Mouse (Mus musculus) midbrain, embryonic 10.5 days (tissue): ENCODE data around the gene Sh3rf3. TPM values are rescaled to one million over a fixed set of nuclear protein-coding genes. Genes with fewer than 3 reads are reported as not detected.
A peak's percentile ranks its signal among the peaks of the same experiment; 100 is the strongest.

Source experiments
- DNase-seq: peaks from one replicate; pipeline ENCODE4 v3.0.0-alpha.2; 2017; ENCODE audit warnings: low spot score
- H3K27ac ChIP-seq: fragments of 300-500 bp; sonication (generic); replicated peaks from 2 replicates; pipeline ENCODE4 v1.5.1; 2016; ENCODE audit warnings: mild to moderate bottlenecking
- H3K27me3 ChIP-seq: fragments of 300-500 bp; sonication (generic); 2 replicates; pipeline ENCODE4 v1.6.1; 2016; ENCODE audit warnings: low read depth, mild to moderate bottlenecking; ENCODE audit not compliant: poor library complexity, severe bottlenecking
- H3K36me3 ChIP-seq: fragments of 300-500 bp; sonication (generic); 2 replicates; pipeline ENCODE4 v1.6.1; 2016; ENCODE audit warnings: mild to moderate bottlenecking, moderate library complexity
- H3K4me1 ChIP-seq: fragments of 300-500 bp; sonication (generic); 2 replicates; pipeline ENCODE4 v1.6.1; 2016
- H3K4me3 ChIP-seq: fragments of 300-500 bp; sonication (generic); 2 replicates; pipeline ENCODE4 v1.5.1; 2016; ENCODE audit warnings: mild to moderate bottlenecking, moderate library complexity
- H3K9me3 ChIP-seq: fragments of 300-500 bp; sonication (generic); replicated peaks from 2 replicates; pipeline ENCODE4 v1.6.1; 2016; ENCODE audit warnings: mild to moderate bottlenecking
- WGBS: fragments of 180-500 bp; shearing (Covaris S2); methylation state at CpG from one replicate; pipeline ENCODE4 v1.1.7; 2016; 5-methylcytosine and 5-hydroxymethylcytosine counted together
- polyA plus RNA-seq: library from polyadenylated mRNA; unstranded; fragments of >200 nt; fragmentation: Nextera tagmentation; extraction: Ambion mirVana; gene quantifications from 2 replicates; pipeline ENCODE4 v1.2.1, GENCODE M21; 2016

Sh3rf3 gene
- polyA plus RNA-seq, 1 experiment from 2014 or later, result 0.83 TPM

GRCm38 (mm10) chr10:58897009-58897543, 83.9 kb downstream of the Sh3rf3 start:
- Histone ChIP-seq H3K27ac (no peak overlapping the region), H3K27me3 (0 out of 2 replicates have a peak, but pooled peaks cover 11% of the 10 kb centered on the region), H3K9me3 (no peaks in the 10 kb centered on the region), H3K4me1 (no peaks in the 10 kb centered on the region), H3K4me3 (no peak overlapping the region), H3K36me3 (no peaks in the 10 kb centered on the region)
- no peak for DNase-seq
- WGBS, result 66% methylated on average over 3 of the region's 3 CpGs

GRCm38 (mm10) chr10:58905253-58905652, 92.1 kb downstream of the Sh3rf3 start:
- H3K9me3 ChIP-seq, result no peaks in the 10 kb centered on the region
- DNase-seq, result no peak
- peaks cover 18% of the 10 kb centered on the region for H3K4me1 ChIP-seq
- H3K36me3 ChIP-seq, result no peaks in the 10 kb centered on the region
- no peak overlapping the region for H3K4me3 ChIP-seq
- 39% methylated on average over 6 of the region's 6 CpGs for WGBS
- no peak overlapping the region for H3K27ac ChIP-seq
- no peaks in the 10 kb centered on the region for H3K27me3 ChIP-seq

DNA sequence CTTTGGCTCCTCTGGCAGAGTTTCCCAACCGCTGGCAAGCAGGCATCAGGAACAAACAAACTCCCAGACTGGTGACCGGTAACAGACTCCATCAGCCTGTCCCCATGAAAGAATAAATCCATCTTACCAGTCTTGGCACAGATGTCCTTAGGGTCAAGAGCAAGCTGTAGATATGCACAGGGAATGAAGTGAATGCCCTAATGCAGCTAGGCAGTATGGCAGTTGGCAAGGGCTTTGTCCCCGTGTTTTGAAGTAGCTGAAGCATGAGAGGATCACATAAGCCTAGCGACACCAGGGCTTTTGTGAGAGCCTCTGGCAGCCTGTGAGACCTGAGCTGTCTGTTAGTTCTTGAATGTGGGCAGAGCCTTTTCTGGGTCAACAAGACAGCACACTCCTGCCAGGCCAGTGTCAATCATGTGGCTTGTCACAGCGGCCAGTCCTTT, 93.9 kb downstream of the Sh3rf3 start:
- WGBS, result 63% methylated on average over 5 of the region's 5 CpGs
- H3K9me3 ChIP-seq, result no peaks in the 10 kb centered on the region
- no peak overlapping the region for H3K27ac ChIP-seq
- H3K36me3 ChIP-seq, result no peaks in the 10 kb centered on the region
- no peaks in the 10 kb centered on the region for H3K27me3 ChIP-seq
- no peak overlapping the region for H3K4me3 ChIP-seq
- peaks cover 18% of the 10 kb centered on the region for H3K4me1 ChIP-seq
- no peak for DNase-seq

DNA sequence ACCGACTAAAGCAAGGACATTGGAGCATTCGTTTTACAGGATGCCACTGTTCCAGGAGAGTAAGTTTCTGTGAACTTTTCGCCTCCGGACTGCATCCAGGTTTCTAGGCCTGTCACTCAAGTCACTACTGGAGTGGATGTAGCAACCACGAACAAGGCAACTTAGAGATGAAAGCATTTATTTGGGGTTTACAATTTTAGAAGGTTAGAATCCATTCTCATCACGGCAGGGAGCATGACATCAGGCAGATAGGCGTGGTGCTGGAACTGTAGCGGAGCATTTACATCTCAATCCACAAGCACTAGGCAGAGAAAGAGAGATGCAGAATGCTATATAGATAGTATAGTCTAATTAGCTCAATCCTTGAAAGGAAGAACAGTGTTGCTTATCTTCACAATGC, 95.3 kb downstream of the Sh3rf3 start:
- peaks cover 18% of the 10 kb centered on the region for H3K4me1 ChIP-seq
- H3K27ac ChIP-seq, result no peak overlapping the region
- DNase-seq, result no peak
- no peaks in the 10 kb centered on the region for H3K9me3 ChIP-seq
- H3K36me3 ChIP-seq, result no peaks in the 10 kb centered on the region
- no peaks in the 10 kb centered on the region for H3K27me3 ChIP-seq
- WGBS, result 85% methylated on average over 8 of the region's 8 CpGs
- no peak overlapping the region for H3K4me3 ChIP-seq

- WGBS, result 89% methylated on average over 8 of the region's 8 CpGs
- Histone ChIP-seq H3K4me1 (no peaks in the 10 kb centered on the region), H3K27ac (no peak overlapping the region), H3K9me3 (no peaks in the 10 kb centered on the region), H3K27me3 (no peaks in the 10 kb centered on the region), H3K4me3 (no peak overlapping the region), H3K36me3 (no peaks in the 10 kb centered on the region)
- DNase-seq, result no peak
Observed at GRCm38 (mm10) chr10:58915301-58916245, 102.4 kb downstream of the Sh3rf3 start.

DNA sequence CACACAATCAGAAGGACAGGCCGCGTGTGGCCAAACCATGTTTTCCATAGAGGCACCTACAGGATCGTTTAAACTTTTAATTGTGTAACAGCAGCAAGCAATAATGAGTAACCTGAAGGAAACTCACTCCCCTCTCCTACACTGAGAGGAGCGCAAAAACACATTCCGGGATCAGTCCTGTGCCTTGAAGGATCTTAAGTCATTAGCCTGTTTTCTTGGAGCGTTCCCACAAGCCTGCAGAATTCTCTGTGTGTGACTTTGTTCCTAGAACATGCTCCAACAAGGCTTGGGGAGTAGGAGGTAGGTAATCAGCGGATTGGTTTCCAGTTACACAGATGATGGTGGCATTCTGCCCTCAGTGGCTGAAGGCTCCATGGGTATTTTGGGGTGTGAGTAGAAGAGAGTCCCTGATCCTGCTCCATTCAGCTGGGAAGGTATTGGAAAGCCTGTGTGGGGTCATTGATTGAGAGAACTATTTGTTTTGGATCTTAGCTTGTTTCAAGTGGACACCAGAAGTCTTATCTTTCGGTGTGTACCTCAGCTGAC, 108.6 kb downstream of the Sh3rf3 start:
- no peaks in the 10 kb centered on the region for H3K4me1 ChIP-seq
- no peak for DNase-seq
- no peaks in the 10 kb centered on the region for H3K27me3 ChIP-seq
- no peak overlapping the region for H3K4me3 ChIP-seq
- no peak overlapping the region for H3K27ac ChIP-seq
- no peaks in the 10 kb centered on the region for H3K36me3 ChIP-seq
- WGBS, result 91% methylated on average over 8 of the region's 8 CpGs
- H3K9me3 ChIP-seq, result no peaks in the 10 kb centered on the region

GRCm38 (mm10) chr10:58922216-58922829, 109.2 kb downstream of the Sh3rf3 start:
- no peaks in the 10 kb centered on the region for H3K27me3 ChIP-seq
- no peaks in the 10 kb centered on the region for H3K36me3 ChIP-seq
- no peak overlapping the region for H3K4me3 ChIP-seq
- no peak overlapping the region for H3K27ac ChIP-seq
- no peak for DNase-seq
- H3K9me3 ChIP-seq, result no peaks in the 10 kb centered on the region
- WGBS, result 91% methylated on average over 6 of the region's 6 CpGs
- no peaks in the 10 kb centered on the region for H3K4me1 ChIP-seq

DNA sequence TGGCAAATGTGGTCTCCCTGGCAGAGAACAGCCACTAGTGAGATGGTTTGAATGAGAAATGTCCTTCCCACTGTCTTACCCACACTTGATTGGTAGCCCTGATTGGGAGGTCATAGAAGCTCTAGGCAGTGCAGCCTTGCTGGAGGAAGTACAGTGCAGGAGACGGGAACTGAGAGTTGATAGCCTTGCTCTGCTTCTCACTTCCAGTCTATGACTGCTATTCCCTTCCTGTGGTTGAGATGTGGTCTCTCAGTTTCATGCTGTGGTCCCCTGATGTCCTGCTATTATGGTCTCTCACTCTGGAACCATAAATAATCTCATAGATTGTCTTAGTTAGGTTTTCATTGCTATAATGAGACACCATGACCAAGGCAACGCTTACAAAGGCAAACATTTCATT, 109.8 kb downstream of the Sh3rf3 start:
- no peak overlapping the region for H3K4me3 ChIP-seq
- H3K36me3 ChIP-seq, result no peaks in the 10 kb centered on the region
- H3K4me1 ChIP-seq, result no peaks in the 10 kb centered on the region
- 89% methylated on average over 2 of the region's 2 CpGs for WGBS
- DNase-seq, result no peak
- H3K27ac ChIP-seq, result no peak overlapping the region
- H3K9me3 ChIP-seq, result no peaks in the 10 kb centered on the region
- no peaks in the 10 kb centered on the region for H3K27me3 ChIP-seq

GRCm38 (mm10) chr10:58926578-58926977, 113.4 kb downstream of the Sh3rf3 start:
- Histone ChIP-seq H3K27me3 (peaks cover 4% of the 10 kb centered on the region; the same call in 1 of the 2 replicates), H3K9me3 (no peaks in the 10 kb centered on the region), H3K27ac (no peak overlapping the region), H3K36me3 (no peaks in the 10 kb centered on the region), H3K4me1 (peaks cover 4% of the 10 kb centered on the region), H3K4me3 (no peak overlapping the region)
- DNase-seq, result no peak
- WGBS, result 84% methylated on average over 5 of the region's 5 CpGs

DNA sequence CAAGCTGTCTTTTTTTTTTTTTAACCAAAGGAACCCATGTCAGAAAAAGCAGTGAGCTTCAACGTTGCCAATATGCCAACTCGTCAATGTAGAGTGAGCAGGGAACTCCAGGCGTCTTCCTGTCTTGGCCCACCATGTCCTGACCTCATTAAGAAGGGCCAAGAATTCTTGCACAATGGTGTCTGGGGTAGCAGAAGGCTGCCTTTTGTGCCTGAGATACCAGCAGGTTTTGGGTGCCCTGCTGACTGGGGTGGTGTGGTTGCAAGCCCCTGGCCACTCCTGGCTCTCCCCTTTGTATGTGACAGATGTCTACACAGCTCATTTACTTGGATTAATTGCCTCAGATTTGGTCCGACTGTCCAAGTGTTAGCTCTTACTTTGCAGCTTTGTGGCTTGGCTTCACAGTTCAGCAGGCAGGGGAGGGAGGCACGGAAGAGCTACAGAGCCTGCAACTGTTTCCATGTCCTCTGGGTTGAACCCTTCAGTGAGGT, 115.8 kb downstream of the Sh3rf3 start:
- Histone ChIP-seq H3K27me3 (peaks cover 4% of the 10 kb centered on the region; the same call in 1 of the 2 replicates), H3K4me3 (no peak overlapping the region), H3K9me3 (no peaks in the 10 kb centered on the region), H3K36me3 (no peaks in the 10 kb centered on the region), H3K4me1 (peaks cover 13% of the 10 kb centered on the region), H3K27ac (no peak overlapping the region)
- 50% methylated on average over 5 of the region's 5 CpGs for whole genome bisulfite sequencing
- no peak for DNase-seq

- no peaks in the 10 kb centered on the region for H3K9me3 ChIP-seq
- 53% methylated on average over 22 of the region's 22 CpGs for WGBS
- H3K4me3 ChIP-seq, result peak overlapping the region; percentile 16; the same call in 1 of the 2 replicates
- H3K36me3 ChIP-seq, result no peaks in the 10 kb centered on the region
- peak; percentile 19 for DNase-seq
- peaks cover 4% of the 10 kb centered on the region; the same call in 1 of the 2 replicates for H3K27me3 ChIP-seq
- H3K4me1 ChIP-seq, result peaks cover 13% of the 10 kb centered on the region
- H3K27ac ChIP-seq, result no peak overlapping the region
Observed at GRCm38 (mm10) chr10:58932151-58932773, 119.1 kb downstream of the Sh3rf3 start.

GRCm38 (mm10) chr10:58935606-58936005, 122.4 kb downstream of the Sh3rf3 start:
- no peaks in the 10 kb centered on the region for H3K36me3 ChIP-seq
- H3K4me1 ChIP-seq, result peaks cover 9% of the 10 kb centered on the region
- no peaks in the 10 kb centered on the region for H3K27me3 ChIP-seq
- 81% methylated on average over 6 of the region's 6 CpGs for WGBS
- no peaks in the 10 kb centered on the region for H3K9me3 ChIP-seq
- no peak overlapping the region for H3K27ac ChIP-seq
- DNase-seq, result no peak
- H3K4me3 ChIP-seq, result no peak overlapping the region
